Mouse (Mus musculus) granulocyte monocyte progenitor cell, adult 5-6 weeks (primary cell): ENCODE data around the gene Akt1. TPM values are rescaled to one million over a fixed set of nuclear protein-coding genes. Genes with fewer than 3 reads are reported as not detected.

Experiments
- ATAC-seq: replicated peaks from 2 replicates; pipeline ENCODE4 v1.8.0; 2016; ENCODE audit warnings: mild to moderate bottlenecking, moderate TSS enrichment, inconsistent platforms; ENCODE audit not compliant: poor library complexity, severe bottlenecking
- total RNA-seq, 2 experiments: library from RNA; stranded (forward) in 1 of 2; stranded (reverse) in 1 of 2; fragments of 200-712, 200-1000 nt in 1 of 2; fragments of >200 nt in 1 of 2; fragmentation: Nextera tagmentation in 1 of 2; gene quantifications; 2 replicates each; pipeline ENCODE4 v1.2.3; 2014 to 2017

The Akt1 gene
- 118 and 134 TPM in 2 replicates for total RNA-seq (2014; fragmentation: Nextera tagmentation)
- 73.9 and 101 TPM in 2 replicates for total RNA-seq (2017)

GRCm38 (mm10) chr12:112674132-112675011 is at the start of gene Akt1:
TSS of gene Akt1 (minus strand) at chr12:112674884.
- peak; percentile 39 for ATAC-seq

GRCm38 (mm10) chr12:112724077-112724805 is 49.6 kb upstream of the Akt1 start:
- ATAC-seq: peak; percentile 76

GRCm38 (mm10) chr12:112723445-112723844 is 48.8 kb upstream of the Akt1 start:
- no peak for ATAC-seq

- ATAC-seq: no peak
Measured at GRCm38 (mm10) chr12:112723028-112723330, 48.3 kb upstream of the Akt1 start.

- ATAC-seq: peak; percentile 28; the same call in 1 of the 2 replicates
Measured at GRCm38 (mm10) chr12:112722240-112723027, 47.8 kb upstream of the Akt1 start.

GRCm38 (mm10) chr12:112721424-112722239 is 46.9 kb upstream of the Akt1 start:
- peak; percentile 22 for ATAC-seq

GRCm38 (mm10) chr12:112720890-112721423 is 46.3 kb upstream of the Akt1 start:
- ATAC-seq: no peak

- ATAC-seq: no peak
Measured at GRCm38 (mm10) chr12:112720216-112720615, 45.5 kb upstream of the Akt1 start, which contains the start of gene Cep170b. TSS of gene Cep170b (plus strand) at chr12:112720455.

GRCm38 (mm10) chr12:112718995-112719394 is 44.3 kb upstream of the Akt1 start:
- no peak for ATAC-seq

GRCm38 (mm10) chr12:112717140-112717539 is 42.5 kb upstream of the Akt1 start:
- ATAC-seq: peak; percentile 79

- no peak for ATAC-seq
Measured at GRCm38 (mm10) chr12:112713984-112714383, 39.3 kb upstream of the Akt1 start.

GRCm38 (mm10) chr12:112707573-112707869 is 32.8 kb upstream of the Akt1 start:
- ATAC-seq: no peak

GRCm38 (mm10) chr12:112706704-112707572 is 32.3 kb upstream of the Akt1 start:
- peak; percentile 92 for ATAC-seq

- ATAC-seq: 0 out of 2 replicates have a peak, but pooled peaks have one; percentile 18
Measured at GRCm38 (mm10) chr12:112702374-112703320, 28.0 kb upstream of the Akt1 start.

- ATAC-seq: no peak
Measured at GRCm38 (mm10) chr12:112700522-112700921, 25.8 kb upstream of the Akt1 start.

GRCm38 (mm10) chr12:112696806-112697425 is 22.2 kb upstream of the Akt1 start:
- ATAC-seq: no peak

GRCm38 (mm10) chr12:112694127-112694475 is 19.4 kb upstream of the Akt1 start:
- no peak for ATAC-seq
